Mouse (Mus musculus) cortical plate, adult 2 months (tissue): Measurements from ENCODE around the gene Itih3.

Source experiments
- CTCF ChIP-seq: fragments of 200-500 bp; IDR thresholded peaks from 2 replicates; pipeline ENCODE4 v1.5.1; 2011; ENCODE audit warnings: mild to moderate bottlenecking, control low read depth, low read length; ENCODE audit not compliant: insufficient read depth; ENCODE audit errors: extremely low read depth
- POLR2A ChIP-seq: fragments of 200-500 bp; IDR thresholded peaks from 2 replicates; pipeline ENCODE4 v1.6.1; 2011; ENCODE audit warnings: mild to moderate bottlenecking, low read length, control low read depth; ENCODE audit not compliant: insufficient read depth; ENCODE audit errors: extremely low read depth

GRCm38 (mm10) chr14:30880251-30880650 is 43.3 kb downstream of the Itih3 start:
- TF ChIP-seq CTCF (no peak), POLR2A (no peak)
